Mouse (Mus musculus) mature B cell (primary cell): ENCODE data around the gene Ptov1.

Experiments
- in situ Hi-C: fragments of 300-500 bp; cut with MboI; formaldehyde crosslinking; loops from 2 replicates; pipeline ENCODE4 v1.14.3; 2019

The Ptov1 gene

DNA sequence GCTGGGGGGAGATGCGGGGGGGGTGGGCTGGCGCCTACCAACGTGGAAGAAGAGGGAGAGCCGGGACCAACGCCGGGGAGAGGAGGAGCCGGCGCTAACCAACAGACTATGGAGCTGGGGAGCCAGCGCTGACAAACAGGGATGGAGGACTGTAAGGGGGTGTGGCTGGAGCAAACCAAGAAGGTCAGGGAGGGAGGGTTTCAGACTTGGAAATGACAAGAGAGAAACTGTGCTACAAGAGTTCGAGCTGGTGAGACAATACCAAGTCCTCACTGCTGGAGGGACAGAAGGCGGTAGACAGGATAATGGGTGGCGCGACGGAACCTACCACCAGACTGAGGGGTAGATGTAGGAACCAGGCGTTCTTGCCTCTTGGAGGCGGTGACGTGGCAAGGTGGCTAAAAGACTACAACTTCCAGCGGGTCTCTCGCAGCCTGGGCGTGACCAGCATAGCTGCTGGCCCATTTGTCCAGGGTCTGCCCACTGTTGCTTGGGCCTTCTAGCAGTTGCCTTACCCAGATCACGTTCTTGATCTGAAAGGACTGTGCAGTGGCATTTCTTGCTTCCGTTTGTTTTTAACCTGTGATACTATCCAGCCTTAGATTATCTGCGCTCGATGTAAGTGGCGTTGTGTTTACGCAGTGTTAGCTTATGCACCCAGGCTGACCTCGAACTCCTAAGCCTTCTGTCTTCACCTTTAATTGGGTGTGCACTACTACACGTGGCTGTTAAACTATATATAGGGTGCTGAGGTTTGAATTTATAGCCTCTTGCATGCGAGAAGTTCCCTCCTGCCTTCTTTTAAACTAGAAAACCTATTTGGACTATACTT lies at the start of gene Ptov1:
Gene Ptov1 (minus strand): TSS at position 92 of the 832 bp plus-strand sequence.
- in situ Hi-C loops, result no loop called here

GRCm38 (mm10) chr7:44919127-44919526 lies 49.5 kb upstream of the Ptov1 start:
- in situ Hi-C loops, result no loop called here

- in situ Hi-C loops, result no loop called here
Measured at GRCm38 (mm10) chr7:44918219-44918618, 48.6 kb upstream of the Ptov1 start.

DNA sequence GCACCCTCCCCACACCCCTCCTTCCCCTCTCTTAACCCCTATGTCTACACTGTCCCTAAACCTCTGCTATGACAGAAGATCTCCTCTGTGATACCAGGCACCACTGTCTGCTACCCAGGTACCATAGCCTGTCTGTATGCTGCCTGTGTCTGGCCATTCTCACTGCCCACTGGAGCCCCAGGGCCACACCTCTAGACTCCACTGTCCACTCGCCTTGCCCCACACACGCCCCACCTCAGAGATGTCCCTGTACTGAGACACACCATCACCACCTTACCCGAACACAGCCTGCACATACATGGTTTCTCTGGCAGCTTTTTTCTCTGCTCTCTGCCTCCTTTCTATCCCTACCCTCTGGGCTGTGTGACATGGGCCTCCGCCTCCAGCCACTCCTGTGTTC lies 47.3 kb upstream of the Ptov1 start:
- in situ Hi-C loops, result no loop called here

GRCm38 (mm10) chr7:44916191-44916590 lies 46.6 kb upstream of the Ptov1 start:
- in situ Hi-C loops, result no loop called here

DNA sequence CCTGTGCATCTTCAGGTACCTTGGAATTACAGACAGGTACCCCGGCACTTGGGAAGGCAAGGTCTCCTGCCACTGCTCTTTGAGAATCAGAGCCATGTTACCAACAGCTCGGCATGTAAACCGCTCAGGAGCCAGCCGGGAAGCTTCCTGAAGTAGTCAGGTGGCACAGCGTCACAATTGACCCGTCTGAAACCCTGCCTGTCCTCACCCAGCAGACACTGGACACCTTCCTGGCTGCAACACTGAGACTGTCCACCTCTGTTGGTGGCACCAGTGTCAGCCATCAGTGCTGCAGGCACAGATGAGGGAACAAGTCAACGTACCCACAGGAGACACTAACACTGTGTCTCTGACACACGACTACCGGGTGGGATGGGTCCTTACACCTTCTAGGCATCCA lies 45.7 kb upstream of the Ptov1 start:
- in situ Hi-C loops, result no loop called here

DNA sequence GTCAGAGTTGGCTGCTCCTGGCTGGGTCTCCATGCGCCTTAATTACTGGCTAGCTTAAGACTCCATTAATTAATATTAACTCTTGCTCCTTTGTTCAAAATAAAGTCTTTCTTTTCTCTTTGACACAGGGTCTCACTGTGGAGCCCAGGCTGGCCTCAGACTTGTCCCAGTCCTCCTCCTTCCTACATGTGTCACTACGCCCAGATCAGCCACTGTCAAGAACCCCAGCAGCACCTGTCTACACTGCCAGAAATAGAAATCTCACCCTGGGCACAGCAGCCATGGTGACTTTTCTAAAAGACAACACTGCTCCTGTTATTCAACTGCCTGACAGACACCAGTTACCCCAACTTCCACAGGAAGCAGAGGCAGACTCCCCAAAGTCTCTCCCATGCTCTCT lies 44.8 kb upstream of the Ptov1 start:
- in situ Hi-C loops, result no loop called here

DNA sequence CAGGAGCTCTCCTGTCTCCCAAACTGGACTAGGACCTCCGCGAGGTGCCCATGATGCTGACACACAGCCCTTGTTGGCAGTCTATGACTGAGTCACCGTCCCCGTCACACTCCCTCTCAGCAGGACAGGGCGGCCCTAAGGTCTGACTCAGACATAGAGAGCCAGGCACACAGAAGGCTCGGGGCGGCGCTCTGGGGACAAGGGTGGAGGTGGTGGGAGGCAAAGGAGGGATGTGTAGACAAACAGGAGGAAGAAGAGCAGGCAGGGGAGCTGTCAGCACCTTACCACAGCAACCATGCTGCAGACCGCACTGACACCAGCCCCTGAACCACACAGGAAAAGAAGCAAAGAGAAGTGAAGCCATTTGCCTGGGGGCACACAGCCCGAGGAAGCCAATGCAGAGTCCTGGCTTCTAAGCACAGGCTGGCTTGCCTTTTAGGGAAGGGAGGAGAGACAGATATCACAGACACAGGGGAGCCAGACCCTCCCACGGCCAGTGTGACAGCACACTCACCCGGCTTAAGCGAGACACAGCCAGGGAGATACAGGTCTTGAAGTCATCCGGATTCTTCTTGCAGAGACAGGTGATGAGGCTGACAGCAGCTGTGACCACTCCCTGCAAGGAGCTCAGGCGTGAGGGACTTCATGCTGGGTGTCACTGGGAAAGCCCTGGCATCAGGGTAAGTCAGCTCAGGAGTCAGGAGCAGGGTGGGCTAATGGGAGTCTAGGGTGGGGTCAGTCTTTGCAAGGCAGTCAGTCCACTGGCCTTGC lies 39.3 kb upstream of the Ptov1 start:
- in situ Hi-C loops, result no loop called here

DNA sequence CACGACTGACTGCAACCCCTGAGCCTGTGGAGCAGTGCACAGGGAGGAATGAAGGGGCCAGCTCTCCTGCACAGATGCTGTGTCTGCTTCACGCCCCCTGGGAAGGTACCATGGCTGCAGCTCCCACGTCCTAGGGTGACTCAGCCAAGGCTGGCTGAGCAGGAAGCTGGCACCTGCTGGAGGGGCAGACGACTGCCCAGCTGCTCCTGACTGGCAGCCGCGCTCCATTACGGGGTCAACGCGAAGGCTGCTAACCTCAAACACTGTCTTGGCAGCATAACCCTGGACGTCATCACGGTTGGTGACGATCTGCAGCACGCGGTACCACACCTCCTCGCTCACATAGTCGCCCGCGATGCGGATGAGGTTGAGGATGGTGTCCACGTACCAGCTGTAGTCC lies 35.8 kb upstream of the Ptov1 start:
- in situ Hi-C loops, result no loop called here

DNA sequence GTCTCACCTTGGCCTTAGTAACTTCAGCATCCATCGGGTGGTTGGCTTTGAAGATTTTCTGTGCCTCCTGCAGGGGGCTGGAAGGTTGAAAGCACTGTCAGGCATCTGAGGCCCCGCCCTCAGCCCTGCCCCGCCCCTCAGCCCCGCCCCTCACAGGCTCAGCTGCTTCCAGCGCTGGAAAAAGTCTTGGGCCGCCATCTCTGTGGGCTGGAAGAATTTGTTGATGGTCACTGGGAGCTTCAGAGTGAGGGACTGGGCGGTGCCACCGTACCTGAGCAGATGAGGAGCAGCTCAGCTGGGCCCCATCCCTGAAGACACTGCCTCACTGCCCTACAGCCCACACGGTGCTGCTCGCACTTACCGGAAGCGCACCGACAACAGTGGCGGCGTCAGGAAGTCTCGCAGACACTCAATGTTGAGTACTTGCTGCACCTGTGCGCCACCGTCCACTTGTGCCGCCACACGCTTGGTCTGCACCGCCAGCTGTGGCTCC lies 31.7 kb upstream of the Ptov1 start:
- in situ Hi-C loops, result no loop called here

DNA sequence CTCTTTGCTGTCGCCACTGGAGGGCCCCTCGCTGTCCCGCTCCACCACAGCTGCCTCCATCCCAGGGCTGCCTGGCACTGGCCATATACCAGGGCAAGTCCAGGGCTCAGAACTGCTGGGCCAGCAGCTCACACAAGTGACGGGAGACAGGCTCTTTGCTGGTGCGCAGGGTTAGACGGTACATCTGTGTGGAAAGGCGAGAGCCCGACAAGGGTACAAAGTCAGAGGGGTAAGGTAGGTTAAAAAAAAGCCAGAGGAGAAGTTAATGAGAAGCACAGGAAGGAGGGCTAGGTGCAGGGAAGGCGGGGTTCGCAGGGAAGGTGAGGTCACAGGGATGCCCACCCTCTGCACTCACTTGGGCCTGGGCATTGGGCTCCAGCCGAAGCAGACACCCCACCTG lies 31.0 kb upstream of the Ptov1 start:
- in situ Hi-C loops, result no loop called here

- in situ Hi-C loops, result no loop called here
Measured at GRCm38 (mm10) chr7:44898607-44899006, 29.0 kb upstream of the Ptov1 start.

GRCm38 (mm10) chr7:44896499-44896898 lies 26.9 kb upstream of the Ptov1 start:
- in situ Hi-C loops, result no loop called here

- in situ Hi-C loops, result no loop called here
Measured at GRCm38 (mm10) chr7:44895593-44896434, 26.2 kb upstream of the Ptov1 start, which contains the start of gene Fuz. TSS of gene Fuz (plus strand) at chr7:44896079.

DNA sequence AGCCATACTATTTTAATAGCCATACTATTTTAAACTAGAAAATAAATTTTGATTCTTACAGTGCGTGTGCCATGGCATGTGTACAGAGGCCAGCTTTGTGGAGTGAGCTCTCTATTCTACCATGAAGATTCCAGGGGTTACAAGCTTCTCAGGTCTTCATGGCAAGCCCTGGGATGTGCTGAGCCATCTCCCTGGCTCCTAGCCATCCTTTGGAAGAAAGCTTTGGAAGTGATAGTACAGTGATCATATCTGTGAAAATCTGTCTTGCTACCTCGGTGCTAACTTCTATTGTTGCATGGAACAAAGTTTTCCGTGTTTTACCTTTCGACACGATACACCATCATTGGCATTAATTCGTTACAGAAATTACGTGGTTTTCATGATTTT lies 25.6 kb upstream of the Ptov1 start:
- in situ Hi-C loops, result no loop called here

GRCm38 (mm10) chr7:44894175-44894574 lies 24.6 kb upstream of the Ptov1 start:
- in situ Hi-C loops, result no loop called here

GRCm38 (mm10) chr7:44893197-44893596 lies 23.6 kb upstream of the Ptov1 start:
- in situ Hi-C loops, result no loop called here

- in situ Hi-C loops, result no loop called here
Measured at GRCm38 (mm10) chr7:44892276-44892921, 22.8 kb upstream of the Ptov1 start, which contains the start of gene Med25. TSS of gene Med25 (minus strand) at chr7:44892712.

GRCm38 (mm10) chr7:44891611-44892010 lies 22.0 kb upstream of the Ptov1 start:
- in situ Hi-C loops, result no loop called here

GRCm38 (mm10) chr7:44890737-44891136 lies 21.1 kb upstream of the Ptov1 start:
- in situ Hi-C loops, result no loop called here

DNA sequence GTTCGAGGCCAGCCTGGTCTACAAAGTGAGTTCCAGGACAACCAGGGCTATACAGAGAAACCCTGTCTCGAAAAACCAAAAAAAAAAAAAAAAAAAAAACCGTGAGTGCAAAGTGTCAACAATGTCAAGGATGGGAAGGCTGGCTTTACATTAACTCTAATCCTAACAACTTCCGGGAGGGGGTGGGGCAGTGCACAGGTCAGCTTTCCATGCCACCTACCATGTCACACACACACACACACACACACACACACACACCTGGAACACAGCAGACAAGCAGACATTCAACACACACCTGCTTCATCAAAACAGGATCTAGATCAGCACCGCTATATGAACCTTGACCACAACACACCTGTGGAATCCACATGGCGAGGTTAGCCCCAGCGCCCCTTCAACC lies 20.6 kb upstream of the Ptov1 start:
- in situ Hi-C loops, result no loop called here
